Mouse (Mus musculus) ES-Bruce4 (cell line): ENCODE data around the gene Ndel1. TPM values are rescaled to one million over a fixed set of nuclear protein-coding genes. Genes with fewer than 3 reads are reported as not detected.

Source experiments
- H3K27ac ChIP-seq: 2 replicates; pipeline ENCODE4 v1.5.1; 2012; ENCODE audit warnings: low read length, inconsistent platforms; ENCODE audit not compliant: insufficient read depth
- H3K27me3 ChIP-seq: 2 replicates; pipeline ENCODE4 v1.6.1; 2012; ENCODE audit warnings: mild to moderate bottlenecking, low read length, inconsistent platforms; ENCODE audit not compliant: control insufficient read depth, poor library complexity, insufficient read depth, severe bottlenecking
- H3K36me3 ChIP-seq: 2 replicates; pipeline ENCODE4 v1.6.1; 2012; ENCODE audit warnings: inconsistent platforms, mild to moderate bottlenecking, low read length, moderate library complexity; ENCODE audit not compliant: control insufficient read depth, poor library complexity, insufficient read depth, severe bottlenecking
- H3K4me1 ChIP-seq: one replicate; pipeline ENCODE4 v1.8.1; 2011; ENCODE audit warnings: low read length; ENCODE audit not compliant: control insufficient read depth, insufficient read depth
- H3K4me3 ChIP-seq: 2 replicates; pipeline ENCODE4 v1.5.1; 2011; ENCODE audit warnings: low read depth, mild to moderate bottlenecking, low read length
- H3K9ac ChIP-seq: 2 replicates; pipeline ENCODE4 v1.6.1; 2012; ENCODE audit warnings: low read depth, mild to moderate bottlenecking, inconsistent platforms; ENCODE audit not compliant: poor library complexity, severe bottlenecking
- H3K9me3 ChIP-seq: replicated peaks from 2 replicates; pipeline ENCODE4 v1.6.1; 2012; ENCODE audit warnings: mild to moderate bottlenecking, low read length, inconsistent platforms; ENCODE audit not compliant: control insufficient read depth, poor library complexity, insufficient read depth, severe bottlenecking
- CTCF ChIP-seq: IDR thresholded peaks from one replicate; pipeline ENCODE4 v1.8.1; 2011; ENCODE audit warnings: low read depth, low read length
- EP300 ChIP-seq: IDR thresholded peaks from 2 replicates; pipeline ENCODE4 v1.6.1; 2011; ENCODE audit warnings: low read depth, low read length; ENCODE audit not compliant: insufficient read depth
- POLR2A ChIP-seq: IDR thresholded peaks from one replicate; pipeline ENCODE4 v1.8.1; 2011; ENCODE audit warnings: low read length; ENCODE audit not compliant: insufficient read depth
- polyA plus RNA-seq: library from polyadenylated mRNA; stranded (reverse); fragments of >200 nt; gene quantifications from 2 replicates; pipeline ENCODE4 v1.2.4, GENCODE M21; 2011; ENCODE audit warnings: low read depth; ENCODE audit not compliant: missing spikeins, insufficient read depth, insufficient read length

The Ndel1 gene
- polyA plus RNA-seq, 1 experiment, result 71.7 TPM

GRCm38 (mm10) chr11:68897838-68898237 is 26.2 kb upstream of the Ndel1 start:
- Histone ChIP-seq H3K4me3 (no peak overlapping the region), H3K9ac (no peak overlapping the region), H3K4me1 (no peaks in the 10 kb centered on the region), H3K36me3 (peaks cover 11% of the 10 kb centered on the region), H3K9me3 (no peaks in the 10 kb centered on the region), H3K27ac (no peak overlapping the region), H3K27me3 (no peaks in the 10 kb centered on the region)
- TF ChIP-seq EP300, result no peak
- TF ChIP-seq CTCF, result no peak
- TF ChIP-seq POLR2A, result no peak

GRCm38 (mm10) chr11:68897120-68897519 is 25.5 kb upstream of the Ndel1 start:
- Histone ChIP-seq H3K4me3 (no peak overlapping the region), H3K4me1 (no peaks in the 10 kb centered on the region), H3K27me3 (no peaks in the 10 kb centered on the region), H3K9ac (no peak overlapping the region), H3K9me3 (no peaks in the 10 kb centered on the region), H3K36me3 (peaks cover 3% of the 10 kb centered on the region; the same call in 1 of the 2 replicates), H3K27ac (no peak overlapping the region)
- TF ChIP-seq EP300 (no peak), CTCF (peak; percentile 66)

DNA sequence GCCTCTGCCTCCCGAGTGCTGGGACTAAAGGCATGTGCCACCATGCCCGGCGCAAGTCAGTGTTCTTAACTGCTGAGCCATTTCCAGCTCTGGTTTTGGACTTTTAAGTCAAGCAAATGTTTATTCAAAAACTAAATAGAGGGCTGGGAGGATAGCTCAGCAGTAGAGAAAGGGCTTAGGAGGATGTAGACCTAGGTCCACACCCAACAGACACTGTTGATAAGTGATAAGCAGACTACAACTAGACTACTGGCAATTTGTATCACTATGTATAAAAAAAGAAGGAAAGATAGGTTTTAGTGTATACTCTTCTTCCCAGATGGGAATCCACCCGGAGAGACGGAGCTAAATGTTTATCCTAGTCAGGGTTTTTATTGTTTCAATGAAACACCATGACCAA is 24.6 kb upstream of the Ndel1 start:
- no peaks in the 10 kb centered on the region for H3K9me3 ChIP-seq
- H3K4me1 ChIP-seq, result no peaks in the 10 kb centered on the region
- no peaks in the 10 kb centered on the region for H3K36me3 ChIP-seq
- no peaks in the 10 kb centered on the region for H3K27me3 ChIP-seq
- no peak overlapping the region for H3K9ac ChIP-seq
- TF ChIP-seq EP300, result no peak
- no peak for TF ChIP-seq CTCF
- no peak for TF ChIP-seq POLR2A
- no peak overlapping the region for H3K4me3 ChIP-seq
- H3K27ac ChIP-seq, result no peak overlapping the region

DNA sequence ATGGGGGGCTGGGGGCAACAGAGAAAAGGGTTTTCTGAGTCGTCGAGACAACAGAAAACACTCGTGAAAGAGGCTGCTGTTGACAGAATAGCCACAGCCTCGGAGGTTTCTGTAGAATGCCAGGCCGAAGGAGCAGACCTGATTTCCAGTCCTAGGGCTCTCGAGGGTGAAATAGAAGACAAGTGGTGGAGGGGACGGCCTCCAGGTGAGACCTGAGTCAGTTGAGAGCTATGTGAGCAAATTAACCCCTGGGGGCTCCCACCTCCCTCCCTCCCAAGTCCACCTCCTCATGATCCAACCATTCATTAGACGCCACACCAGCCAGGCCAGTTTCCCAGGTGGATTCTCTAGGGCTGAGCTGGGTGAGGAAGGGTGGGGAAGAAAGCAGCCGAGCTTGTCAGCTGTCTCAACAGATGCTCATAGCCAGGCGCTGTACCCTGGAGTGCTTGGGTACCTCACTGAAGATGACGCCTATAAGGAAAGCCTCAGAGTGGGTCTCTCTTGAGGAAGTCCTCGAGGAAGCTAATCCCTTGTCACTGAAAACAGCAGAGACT is 22.3 kb upstream of the Ndel1 start:
- Histone ChIP-seq H3K9ac (no peak overlapping the region), H3K27ac (no peak overlapping the region), H3K27me3 (no peaks in the 10 kb centered on the region), H3K4me1 (no peaks in the 10 kb centered on the region), H3K4me3 (no peak overlapping the region), H3K9me3 (no peaks in the 10 kb centered on the region), H3K36me3 (no peaks in the 10 kb centered on the region)
- TF ChIP-seq EP300, result no peak
- TF ChIP-seq CTCF, result no peak
- TF ChIP-seq POLR2A, result no peak

DNA sequence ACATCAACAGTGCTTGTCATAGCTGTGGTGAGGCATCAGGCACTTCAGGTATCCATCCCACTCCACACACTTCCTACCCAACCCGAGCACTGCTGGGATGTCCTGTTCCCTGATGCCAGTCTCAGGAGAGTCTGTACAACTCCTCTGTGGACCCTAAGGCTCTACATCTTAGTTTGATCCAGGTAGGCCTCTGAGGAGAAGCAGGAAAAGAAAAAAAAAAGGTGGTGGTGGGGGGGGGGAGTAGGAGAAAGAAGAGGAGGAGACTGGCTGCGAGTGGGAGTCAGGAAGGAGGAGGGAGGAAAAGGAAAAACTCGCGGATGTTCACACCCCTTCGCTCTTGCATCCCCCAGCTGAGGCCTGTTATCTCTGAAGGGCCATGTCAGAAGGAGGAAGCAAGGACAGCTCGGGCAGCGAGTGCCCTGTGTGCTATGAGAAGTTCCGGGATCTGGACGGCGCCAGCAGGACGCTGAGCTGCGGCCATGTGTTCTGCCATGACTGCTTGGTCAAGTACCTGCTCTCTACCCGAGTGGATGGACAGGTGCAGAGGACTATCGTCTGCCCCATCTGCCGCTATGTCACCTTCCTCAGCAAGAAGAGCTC is 20.7 kb upstream of the Ndel1 start:
- TF ChIP-seq CTCF (no peak), EP300 (no peak), POLR2A (no peak)
- peak overlapping the region; percentile 47 for H3K9ac ChIP-seq

DNA sequence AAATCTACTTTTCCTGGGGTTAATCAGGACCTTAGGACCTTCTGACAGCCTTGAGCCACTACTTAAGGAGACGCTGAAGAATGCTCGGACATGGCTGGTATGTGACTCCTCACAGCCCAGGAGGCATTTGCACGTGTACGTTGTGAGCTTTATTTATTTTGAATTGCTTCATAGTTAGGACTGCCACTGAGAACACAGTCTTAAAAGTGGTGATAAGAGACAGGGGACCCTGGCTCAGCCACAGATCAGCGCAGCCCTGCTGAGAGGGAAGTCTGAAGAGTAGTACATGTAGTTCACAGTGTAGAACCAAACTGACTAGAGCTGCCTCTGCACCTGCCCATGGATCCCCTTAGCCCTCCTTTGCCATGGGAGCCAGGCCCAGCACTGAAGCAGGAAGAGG is 20.2 kb upstream of the Ndel1 start:
- H3K4me3 ChIP-seq, result no peak overlapping the region
- H3K4me1 ChIP-seq, result no peaks in the 10 kb centered on the region
- no peak for TF ChIP-seq EP300
- TF ChIP-seq CTCF, result no peak
- H3K27me3 ChIP-seq, result no peaks in the 10 kb centered on the region
- no peak overlapping the region for H3K9ac ChIP-seq
- H3K9me3 ChIP-seq, result no peaks in the 10 kb centered on the region
- H3K27ac ChIP-seq, result no peak overlapping the region
- H3K36me3 ChIP-seq, result no peaks in the 10 kb centered on the region

More for the DNA sequence above, 20.7 kb upstream of the Ndel1 start:
- H3K4me1 ChIP-seq, result no peaks in the 10 kb centered on the region
- no peaks in the 10 kb centered on the region for H3K36me3 ChIP-seq
- no peaks in the 10 kb centered on the region for H3K9me3 ChIP-seq
- no peak overlapping the region for H3K27ac ChIP-seq
- peak overlapping the region; percentile 52 for H3K4me3 ChIP-seq
- H3K27me3 ChIP-seq, result no peaks in the 10 kb centered on the region
